Mouse (Mus musculus) stomach, postnatal 0 days (tissue): ENCODE measurements at regions not wholly inside any gene's neighbourhood (a gene's known extent, or its start where the extent isn't known, plus 50 kb on each side); places are given as distances from the start of the nearest gene placed in this dataset.

ENCODE experiments used
- CTCF ChIP-seq: IDR thresholded peaks from 2 replicates; pipeline ENCODE4 v1.5.1; 2016; ENCODE audit warnings: antibody characterized with exemption, low read depth, mild to moderate bottlenecking, moderate library complexity
- EP300 ChIP-seq: optimal IDR thresholded peaks from 2 replicates; pipeline ENCODE3; 2016; ENCODE audit warnings: antibody characterized with exemption

- TF ChIP-seq CTCF (no peak), EP300 (peak; percentile 58)
Observed at GRCm38 (mm10) chr5:74136377-74136776, 58.7 kb upstream of the Rasl11b start.
